Mouse (Mus musculus) midbrain, embryonic 12.5 days (tissue): ENCODE results near the gene Nxnl1. TPM values are rescaled to one million over a fixed set of nuclear protein-coding genes. Genes with fewer than 3 reads are reported as not detected.

Experiments used
- ATAC-seq: fragments of 200-750 bp; cut with Nextera tagmentation; 2 replicates; pipeline ENCODE4 v1.8.0; 2017; ENCODE audit warnings: low read depth, moderate TSS enrichment, moderate library complexity; ENCODE audit not compliant: low FRiP score
- H3K27ac ChIP-seq: fragments of 300-500 bp; sonication (generic); replicated peaks from 2 replicates; pipeline ENCODE4 v1.5.1; 2016; ENCODE audit warnings: mild to moderate bottlenecking
- H3K27me3 ChIP-seq: fragments of 300-500 bp; sonication (generic); 2 replicates; pipeline ENCODE4 v1.6.1; 2016; ENCODE audit warnings: mild to moderate bottlenecking
- H3K36me3 ChIP-seq: fragments of 300-500 bp; sonication (generic); 2 replicates; pipeline ENCODE4 v1.6.1; 2016
- H3K4me1 ChIP-seq: fragments of 300-500 bp; sonication (generic); 2 replicates; pipeline ENCODE4 v1.6.1; 2016
- H3K4me2 ChIP-seq: fragments of 300-500 bp; sonication (generic); replicated peaks from 2 replicates; pipeline ENCODE4 v1.6.1; 2016; ENCODE audit warnings: mild to moderate bottlenecking, moderate library complexity
- H3K4me3 ChIP-seq: fragments of 300-500 bp; sonication (generic); 2 replicates; pipeline ENCODE4 v1.5.1; 2016; ENCODE audit warnings: mild to moderate bottlenecking
- H3K9ac ChIP-seq: fragments of 300-500 bp; sonication (generic); replicated peaks from 2 replicates; pipeline ENCODE4 v1.6.1; 2016; ENCODE audit warnings: mild to moderate bottlenecking, moderate library complexity
- H3K9me3 ChIP-seq: fragments of 300-500 bp; sonication (generic); 2 replicates; pipeline ENCODE4 v1.6.1; 2016; ENCODE audit warnings: mild to moderate bottlenecking
- WGBS: fragments of 180-500 bp; shearing (Covaris S2); methylation state at CpG from one replicate; pipeline ENCODE4 v1.1.7; 2016; 5-methylcytosine and 5-hydroxymethylcytosine counted together
- polyA plus RNA-seq: library from polyadenylated mRNA; unstranded; fragments of >200 nt; fragmentation: Nextera tagmentation; extraction: Ambion mirVana; gene quantifications from 2 replicates; pipeline ENCODE4 v1.2.1, GENCODE M21; 2016

Nxnl1 gene
- not detected in 2 replicates for polyA plus RNA-seq

DNA sequence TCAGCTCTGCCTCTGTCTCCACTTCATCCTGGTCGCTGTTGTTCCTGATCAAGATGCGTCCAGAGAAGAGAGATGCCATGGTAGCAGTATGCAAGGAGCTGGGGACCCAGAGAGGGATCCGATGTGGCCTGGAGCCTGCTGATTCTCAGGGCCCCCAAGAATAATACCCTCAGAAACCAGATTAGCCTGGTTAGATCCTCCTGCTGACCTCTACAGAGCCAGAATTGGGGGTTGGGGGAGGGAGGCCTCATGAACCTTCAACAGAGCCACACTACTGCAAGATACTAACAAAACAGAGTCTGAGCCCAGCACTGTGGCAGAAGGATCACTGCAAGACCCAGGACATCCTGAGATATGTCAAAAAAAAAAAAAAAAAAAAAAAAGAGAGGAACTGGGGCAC is at the start of gene Nxnl1:
TSS of gene Nxnl1 (minus strand) at position 101 of the 400 bp plus-strand sequence.
- no peak within 1 kb of the TSS for H3K9ac ChIP-seq
- WGBS, result 61% methylated on average over 3 of the region's 3 CpGs
- H3K4me2 ChIP-seq, result no peak within 1 kb of the TSS
- peaks cover 62% of the 10 kb centered on the region for H3K27me3 ChIP-seq
- peaks cover 30% of the 10 kb centered on the region for H3K4me1 ChIP-seq
- H3K27ac ChIP-seq, result no peak within 1 kb of the TSS
- peaks cover 6% of the 10 kb centered on the region for H3K9me3 ChIP-seq
- no peaks in the 10 kb centered on the region for H3K36me3 ChIP-seq
- no peak within 1 kb of the TSS for H3K4me3 ChIP-seq
- no peak for ATAC-seq

DNA sequence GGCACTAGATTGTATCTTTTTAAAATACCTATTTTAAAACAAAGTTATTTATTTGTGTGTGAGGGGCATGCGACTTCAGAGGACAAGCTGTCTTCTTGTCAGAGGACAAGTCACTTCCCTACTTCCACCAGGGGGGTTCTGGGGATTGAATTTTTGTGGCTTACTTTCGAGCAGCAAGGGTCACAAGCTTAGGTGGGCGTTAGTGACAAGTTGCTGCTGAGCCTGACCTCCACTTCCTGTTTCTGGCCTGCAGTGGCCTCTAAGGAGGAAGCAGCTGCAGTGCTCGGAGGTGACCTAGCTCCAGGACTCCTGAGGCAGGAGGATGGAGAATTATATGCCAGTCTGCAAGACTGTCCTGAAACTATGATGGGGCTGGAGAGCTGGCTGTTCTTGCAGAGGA is 47.0 kb upstream of the Nxnl1 start:
- Histone ChIP-seq H3K27ac (no peak overlapping the region), H3K27me3 (no peaks in the 10 kb centered on the region), H3K36me3 (peaks cover 43% of the 10 kb centered on the region), H3K9ac (no peak overlapping the region), H3K4me3 (no peak overlapping the region), H3K4me1 (peaks cover 14% of the 10 kb centered on the region), H3K4me2 (no peak overlapping the region), H3K9me3 (no peaks in the 10 kb centered on the region)
- WGBS, result 74% methylated on average over 4 of the region's 4 CpGs
- ATAC-seq, result no peak

DNA sequence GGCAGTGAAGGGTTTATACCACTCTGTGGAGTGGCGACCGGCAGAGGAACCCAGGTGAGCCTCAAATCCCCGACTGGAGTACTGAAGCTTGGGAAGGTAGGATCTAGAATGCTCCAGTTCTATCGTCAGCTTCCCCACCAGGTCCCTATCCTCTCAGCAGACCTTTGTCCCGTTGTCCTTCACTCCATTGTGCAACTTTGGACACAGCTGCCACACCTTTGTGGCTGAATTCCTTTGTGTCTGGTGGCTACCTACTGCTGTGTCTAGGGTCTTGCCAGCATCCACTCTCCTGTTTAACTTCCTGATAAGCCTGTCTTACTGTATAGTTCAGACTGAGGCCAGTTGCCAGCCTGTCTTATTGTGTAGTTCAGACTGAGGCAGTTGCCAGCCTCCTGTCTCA is 45.7 kb upstream of the Nxnl1 start:
- WGBS, result 40% methylated on average over 5 of the region's 5 CpGs
- Histone ChIP-seq H3K4me3 (peak overlapping the region; percentile 95), H3K9ac (peak overlapping the region; percentile 93), H3K4me1 (peaks cover 14% of the 10 kb centered on the region), H3K27ac (no peak overlapping the region), H3K9me3 (no peaks in the 10 kb centered on the region), H3K36me3 (peaks cover 30% of the 10 kb centered on the region), H3K4me2 (peak overlapping the region; percentile 84), H3K27me3 (no peaks in the 10 kb centered on the region)
- no peak for ATAC-seq

DNA sequence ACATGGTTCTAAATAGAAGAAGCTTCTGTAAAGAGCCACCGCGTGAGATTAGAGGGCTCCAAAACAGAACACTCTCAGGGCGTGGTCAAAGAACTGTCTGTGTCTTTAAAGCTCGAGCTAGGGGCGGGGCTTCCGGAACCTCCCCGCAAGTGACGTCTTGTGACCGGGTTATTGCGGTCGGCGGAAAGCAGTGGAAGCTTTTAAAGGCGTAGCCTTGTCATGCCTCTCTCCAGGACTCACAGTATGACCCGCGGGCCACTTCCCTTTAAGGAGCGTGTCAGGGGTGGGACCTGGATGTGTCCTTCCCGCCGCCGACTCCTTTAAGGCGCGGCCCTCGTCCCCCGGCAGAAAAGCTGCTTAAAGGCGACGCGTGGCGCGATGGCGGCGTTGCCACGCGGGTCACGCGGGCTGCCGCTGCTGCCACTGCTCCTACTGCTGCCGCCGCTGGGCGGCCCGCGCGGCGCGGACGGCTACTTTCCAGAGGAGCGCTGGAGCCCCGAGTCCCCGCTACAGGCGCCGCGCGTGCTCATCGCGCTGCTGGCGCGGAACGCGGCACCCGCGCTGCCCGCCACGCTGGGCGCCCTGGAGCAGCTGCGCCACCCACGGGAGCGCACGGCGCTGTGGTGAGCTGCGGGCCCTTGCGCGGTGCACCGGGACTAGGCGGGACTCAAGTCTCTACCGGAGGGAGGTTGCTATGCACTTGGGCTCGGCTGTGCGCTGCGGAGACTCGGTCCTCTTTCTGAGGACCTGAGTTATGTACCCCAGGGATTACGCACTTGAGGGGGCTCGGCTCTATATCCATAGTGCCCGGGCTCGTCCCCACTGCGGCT is 44.6 kb upstream of the Nxnl1 start, which contains the start of gene Colgalt1:
TSS of gene Colgalt1 (plus strand) at position 177 of the 830 bp plus-strand sequence.
- peak within 1 kb of the TSS; percentile 93 for H3K9ac ChIP-seq
- peak within 1 kb of the TSS; percentile 95 for H3K4me3 ChIP-seq
- H3K27ac ChIP-seq, result peak within 1 kb of the TSS; percentile 84
- WGBS, result under 1% methylated on average over 82 of the region's 82 CpGs
- no peaks in the 10 kb centered on the region for H3K27me3 ChIP-seq
- peak within 1 kb of the TSS; percentile 84 for H3K4me2 ChIP-seq
- H3K36me3 ChIP-seq, result peaks cover 20% of the 10 kb centered on the region
- ATAC-seq, result peak; percentile 99
- peaks cover 14% of the 10 kb centered on the region for H3K4me1 ChIP-seq
- H3K9me3 ChIP-seq, result no peaks in the 10 kb centered on the region

DNA sequence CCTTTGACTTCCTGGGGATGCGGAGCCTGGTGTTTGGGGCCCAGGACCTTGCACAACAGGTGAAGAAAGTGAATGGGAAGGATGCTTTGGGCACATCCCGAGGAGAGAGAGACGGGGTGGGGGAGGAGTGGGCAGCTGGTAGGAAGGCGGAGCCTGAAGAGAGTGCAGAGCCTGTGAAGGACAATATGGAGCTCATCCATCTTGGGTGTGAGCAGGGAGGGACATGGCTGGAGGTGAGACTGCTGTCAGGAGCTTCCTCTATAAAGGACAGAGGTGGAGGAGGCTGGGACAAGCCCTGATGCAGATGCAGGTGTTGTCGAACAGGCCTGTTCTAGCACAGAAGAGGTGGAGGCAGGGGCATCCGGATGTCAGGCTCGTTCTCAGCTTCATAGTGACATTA is 37.6 kb upstream of the Nxnl1 start:
- 57% methylated on average over 7 of the region's 7 CpGs for WGBS
- no peak overlapping the region for H3K27ac ChIP-seq

DNA sequence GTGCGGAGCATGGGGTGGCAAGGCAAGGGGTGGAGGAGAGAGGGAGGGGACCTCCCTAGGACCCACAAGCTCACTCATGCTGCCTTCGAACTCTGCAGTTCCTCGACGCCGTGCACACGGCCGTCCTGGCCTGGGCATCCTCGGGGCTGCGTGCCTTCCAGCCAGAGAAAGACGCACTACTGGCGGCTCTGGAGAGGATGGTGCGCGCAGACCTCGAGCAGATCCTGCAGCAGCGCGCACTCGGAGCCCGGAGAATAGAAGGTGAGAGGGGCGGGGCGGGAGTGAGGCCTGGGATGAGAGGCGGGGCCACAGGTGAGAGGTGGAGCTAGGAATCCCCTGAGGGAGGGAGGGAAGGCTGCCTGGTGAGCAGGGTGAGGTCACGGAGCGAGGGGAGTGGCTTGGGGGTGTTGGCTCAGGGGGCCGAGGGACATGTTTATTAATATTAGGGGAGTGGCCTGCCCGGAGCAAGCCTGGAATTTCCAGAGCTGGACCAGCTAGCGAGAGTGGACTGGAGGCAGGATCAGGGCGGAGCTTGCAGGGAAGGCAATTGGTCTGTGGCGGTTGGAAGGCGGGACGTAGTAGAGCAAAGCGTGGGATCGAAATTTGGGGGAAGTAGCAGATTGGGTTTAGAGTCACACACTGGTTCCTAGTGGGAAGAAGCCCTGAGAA is 36.4 kb upstream of the Nxnl1 start:
- Histone ChIP-seq H3K27ac (no peak overlapping the region), H3K27me3 (peaks cover 67% of the 10 kb centered on the region), H3K4me1 (peaks cover 15% of the 10 kb centered on the region; the same call in 1 of the 2 replicates), H3K9ac (peak overlapping the region; percentile 28), H3K4me3 (peak overlapping the region; percentile 28), H3K4me2 (peak overlapping the region; percentile 39), H3K36me3 (0 out of 2 replicates have a peak, but pooled peaks cover 9% of the 10 kb centered on the region), H3K9me3 (no peaks in the 10 kb centered on the region)
- peak; percentile 52 for ATAC-seq
- WGBS, result 1% methylated on average over 32 of the region's 32 CpGs

More for the DNA sequence above, 37.6 kb upstream of the Nxnl1 start:
- Histone ChIP-seq H3K36me3 (0 out of 2 replicates have a peak, but pooled peaks cover 9% of the 10 kb centered on the region), H3K4me1 (peaks cover 15% of the 10 kb centered on the region; the same call in 1 of the 2 replicates), H3K27me3 (peaks cover 65% of the 10 kb centered on the region), H3K4me3 (no peak overlapping the region), H3K4me2 (no peak overlapping the region), H3K9ac (0 out of 2 replicates have a peak overlapping the region, but pooled peaks have one; percentile 11), H3K9me3 (no peaks in the 10 kb centered on the region)
- ATAC-seq, result no peak

DNA sequence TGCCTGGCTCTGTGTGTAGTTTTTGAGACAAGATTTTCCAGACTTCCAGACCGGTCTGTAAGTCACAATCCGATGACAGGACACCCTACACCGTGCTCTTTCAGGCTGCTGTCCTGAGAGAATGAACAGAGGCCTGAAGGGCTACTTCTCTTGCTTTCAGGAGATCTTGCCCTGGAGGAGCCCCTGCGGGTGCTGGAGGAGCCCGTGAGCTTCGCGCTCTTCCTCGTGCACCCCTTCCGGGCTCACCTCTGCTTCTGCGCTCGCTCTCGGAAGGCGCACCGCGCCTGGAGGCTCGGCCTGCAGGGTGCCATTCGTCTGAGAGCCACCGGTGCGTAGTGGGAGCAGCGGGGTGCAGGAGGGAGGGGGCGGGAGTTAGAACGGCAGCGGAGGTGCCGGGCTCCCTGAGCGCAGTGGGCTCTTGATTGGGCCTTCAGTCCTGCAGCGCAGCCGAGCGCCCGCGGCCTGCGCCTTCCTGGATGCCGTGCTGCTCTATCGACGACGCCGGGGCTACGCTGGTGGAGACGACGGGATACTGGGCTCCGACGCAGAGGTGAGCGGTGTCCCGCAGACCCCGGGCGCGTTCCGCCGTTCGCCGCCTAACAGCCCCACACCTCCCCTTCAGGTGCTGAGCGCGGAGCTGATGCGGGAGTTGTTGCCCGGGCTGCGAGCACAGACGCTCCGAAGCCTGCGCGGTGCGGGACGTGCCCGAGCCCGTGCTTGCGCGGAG is 35.7 kb upstream of the Nxnl1 start:
- WGBS, result 4% methylated on average over 59 of the region's 65 CpGs

DNA sequence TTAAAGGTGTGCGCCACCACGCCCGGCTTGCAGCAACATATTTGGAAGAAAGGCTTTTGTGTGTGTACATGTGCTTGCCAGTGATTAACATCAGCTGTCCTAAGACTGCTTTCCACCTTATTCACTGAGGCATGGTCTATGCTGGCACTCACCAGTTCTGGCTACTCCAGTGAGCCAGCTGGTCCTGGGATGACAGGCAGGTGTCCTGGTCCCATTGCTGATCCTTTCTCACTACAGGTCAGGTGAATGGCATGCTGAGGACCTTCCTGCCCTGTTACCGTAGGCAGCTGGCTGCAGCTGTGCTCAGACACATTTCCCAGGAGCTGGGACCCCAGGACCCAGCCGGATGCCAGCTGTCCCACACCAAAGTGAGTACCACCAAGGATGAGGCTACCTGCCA is 32.4 kb upstream of the Nxnl1 start:
- H3K36me3 ChIP-seq, result 0 out of 2 replicates have a peak, but pooled peaks cover 9% of the 10 kb centered on the region
- WGBS, result 95% methylated on average over 5 of the region's 5 CpGs
- no peaks in the 10 kb centered on the region for H3K9me3 ChIP-seq
- no peak for ATAC-seq
- H3K4me3 ChIP-seq, result no peak overlapping the region
- H3K27ac ChIP-seq, result no peak overlapping the region
- no peak overlapping the region for H3K9ac ChIP-seq
- peaks cover 21% of the 10 kb centered on the region for H3K4me1 ChIP-seq
- H3K27me3 ChIP-seq, result peaks cover 50% of the 10 kb centered on the region
- H3K4me2 ChIP-seq, result no peak overlapping the region

More for the DNA sequence above, 35.7 kb upstream of the Nxnl1 start:
- Histone ChIP-seq H3K9me3 (no peaks in the 10 kb centered on the region), H3K27ac (no peak overlapping the region), H3K4me1 (peaks cover 15% of the 10 kb centered on the region; the same call in 1 of the 2 replicates), H3K4me3 (peak overlapping the region; percentile 28), H3K9ac (peak overlapping the region; percentile 15), H3K4me2 (peak overlapping the region; percentile 39), H3K27me3 (peaks cover 67% of the 10 kb centered on the region), H3K36me3 (0 out of 2 replicates have a peak, but pooled peaks cover 9% of the 10 kb centered on the region)
- ATAC-seq, result peak; percentile 23; the same call in 1 of the 2 replicates

DNA sequence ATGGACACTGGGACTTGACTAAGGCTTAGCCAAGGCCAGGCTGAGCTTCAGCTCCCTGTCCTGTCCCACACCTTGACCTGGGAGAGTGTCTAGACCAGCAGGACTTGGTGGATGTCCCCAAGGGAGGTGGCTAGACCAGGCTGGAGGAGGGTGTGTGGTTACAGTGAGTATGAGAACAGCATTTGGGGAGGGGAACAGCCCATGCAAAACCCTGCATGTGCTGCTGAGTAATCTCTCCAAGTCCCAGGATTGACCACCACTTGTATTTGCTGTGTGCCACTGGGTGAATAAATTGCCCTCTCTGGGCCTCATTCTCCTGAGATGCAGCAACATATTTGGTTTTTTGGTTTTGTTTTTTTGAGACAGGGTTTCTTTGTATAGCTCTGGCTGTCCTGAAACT is 32.0 kb upstream of the Nxnl1 start:
- Histone ChIP-seq H3K4me2 (no peak overlapping the region), H3K4me3 (no peak overlapping the region), H3K9ac (no peak overlapping the region), H3K9me3 (no peaks in the 10 kb centered on the region), H3K27ac (no peak overlapping the region), H3K27me3 (peaks cover 45% of the 10 kb centered on the region), H3K4me1 (peaks cover 26% of the 10 kb centered on the region), H3K36me3 (0 out of 2 replicates have a peak, but pooled peaks cover 9% of the 10 kb centered on the region)
- no peak for ATAC-seq

DNA sequence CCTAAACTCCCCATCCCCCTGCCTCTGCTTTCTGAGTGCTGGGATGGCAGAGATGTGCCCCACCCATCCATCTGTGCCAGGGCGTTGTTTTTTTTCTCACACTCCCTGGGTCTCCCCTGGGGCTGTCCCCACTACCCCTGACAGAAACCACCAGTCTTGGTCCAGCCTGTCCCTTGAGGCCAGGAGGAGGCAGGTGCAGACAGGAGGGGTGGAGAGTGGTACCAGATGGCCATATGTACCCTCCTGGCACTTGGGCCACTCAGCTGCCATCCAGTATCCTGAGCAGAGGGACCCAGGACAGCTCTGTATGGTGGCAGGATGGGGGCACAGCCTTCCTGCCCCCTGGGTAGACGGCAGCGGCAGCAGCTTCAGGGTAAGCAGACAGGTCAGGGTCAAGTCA is 31.1 kb upstream of the Nxnl1 start, which contains the start of gene Fam129c:
TSS of gene Fam129c (plus strand) at position 198 of the 400 bp plus-strand sequence.
- no peak for ATAC-seq
- H3K27ac ChIP-seq, result no peak within 1 kb of the TSS
- peaks cover 36% of the 10 kb centered on the region for H3K27me3 ChIP-seq
- H3K36me3 ChIP-seq, result 0 out of 2 replicates have a peak, but pooled peaks cover 9% of the 10 kb centered on the region
- H3K4me2 ChIP-seq, result no peak within 1 kb of the TSS
- H3K4me1 ChIP-seq, result peaks cover 26% of the 10 kb centered on the region
- 91% methylated on average over 3 of the region's 3 CpGs for WGBS
- no peak within 1 kb of the TSS for H3K9ac ChIP-seq
- H3K9me3 ChIP-seq, result no peaks in the 10 kb centered on the region
- H3K4me3 ChIP-seq, result no peak within 1 kb of the TSS

DNA sequence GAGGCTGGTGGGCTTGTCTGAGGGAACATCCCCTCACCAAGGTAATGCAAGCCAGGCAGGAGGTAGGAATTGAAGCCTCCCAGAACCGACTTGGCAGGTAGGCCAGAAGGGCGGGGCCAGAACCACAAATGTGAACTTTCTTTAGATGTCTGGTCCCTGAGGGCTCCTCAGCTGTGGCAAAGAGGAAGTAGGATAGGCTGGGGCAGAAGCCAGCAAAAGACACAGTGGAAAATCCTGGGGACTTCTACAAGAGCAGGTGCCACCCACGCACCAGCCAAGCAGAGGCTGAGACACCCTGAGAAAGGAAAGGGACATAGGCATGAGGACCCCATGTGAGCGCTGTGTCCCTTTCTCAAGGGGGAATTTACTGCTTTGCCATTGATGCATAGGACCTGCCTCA is 30.4 kb upstream of the Nxnl1 start:
- Histone ChIP-seq H3K27me3 (peaks cover 29% of the 10 kb centered on the region), H3K36me3 (0 out of 2 replicates have a peak, but pooled peaks cover 9% of the 10 kb centered on the region), H3K27ac (no peak overlapping the region), H3K9ac (no peak overlapping the region), H3K4me3 (no peak overlapping the region), H3K9me3 (no peaks in the 10 kb centered on the region), H3K4me2 (no peak overlapping the region), H3K4me1 (peaks cover 20% of the 10 kb centered on the region)
- WGBS, result 83% methylated on average over 4 of the region's 4 CpGs
- no peak for ATAC-seq
